Mouse (Mus musculus): ENCODE results near the gene Abca13.

DNA sequence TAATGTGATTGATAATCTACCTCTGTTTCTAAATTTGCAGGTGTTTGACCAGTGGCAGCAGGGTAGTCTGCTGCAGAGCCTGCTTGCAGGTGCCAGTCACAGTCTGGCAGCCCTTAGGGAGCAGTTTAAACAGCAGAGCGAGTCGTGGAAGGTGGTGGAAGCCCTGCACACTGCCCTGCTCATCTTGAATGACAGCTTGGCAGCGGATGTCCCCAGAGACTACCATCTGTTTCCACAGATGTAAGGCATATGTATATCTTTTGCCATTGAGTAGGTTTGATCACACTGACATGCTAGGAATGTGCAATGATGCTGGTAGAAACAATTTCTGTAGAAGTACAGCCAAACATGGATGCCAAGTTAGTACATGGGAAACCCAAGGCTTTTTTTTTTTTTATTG lies 77.3 kb downstream of the Abca13 start:
- TF ChIP-seq CTCF (IDR thresholded peaks at IDR 0.05; ENCODE audit: low read depth) (no peak), EP300 (IDR thresholded peaks at IDR 0.05; ENCODE audit: low read depth) (no peak)

Data from liver, embryonic 14.5 days (tissue).